Mouse (Mus musculus) brain, embryonic 14.5 days (tissue): ENCODE data around the gene Cnp.

ENCODE experiments used
- CTCF ChIP-seq: fragments of 200-500 bp; IDR thresholded peaks from 2 replicates; pipeline ENCODE4 v1.5.1; 2012; ENCODE audit warnings: inconsistent platforms, mild to moderate bottlenecking, moderate library complexity, borderline replicate concordance; ENCODE audit not compliant: insufficient read depth, insufficient read length; ENCODE audit errors: extremely low read depth
- POLR2A ChIP-seq: fragments of 200-500 bp; IDR thresholded peaks from 2 replicates; pipeline ENCODE4 v1.6.1; 2012; ENCODE audit warnings: mild to moderate bottlenecking, inconsistent platforms, borderline replicate concordance; ENCODE audit not compliant: poor library complexity, insufficient read depth, insufficient read length, severe bottlenecking; ENCODE audit errors: extremely low read depth

DNA sequence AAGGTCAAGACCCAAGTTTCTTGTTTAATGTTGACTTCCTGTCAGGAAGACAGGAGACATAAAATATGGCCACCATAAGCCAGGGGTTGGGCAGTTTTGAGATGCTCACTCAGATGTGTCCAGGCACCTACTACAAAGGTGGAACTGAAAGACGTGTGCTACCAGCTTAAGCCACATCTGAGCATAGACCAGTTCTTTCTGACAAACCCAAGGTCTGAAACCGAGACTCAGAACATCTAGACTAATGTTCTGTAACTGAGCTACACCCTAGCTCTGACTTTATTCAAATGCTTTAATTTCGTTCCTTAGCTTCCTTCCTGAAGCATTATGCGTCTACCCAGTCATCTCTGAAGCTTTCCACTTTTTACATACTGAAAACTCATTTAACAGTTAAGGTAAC is 23.4 kb downstream of the Cnp start:
- TF ChIP-seq CTCF (no peak), POLR2A (no peak)
